Mouse (Mus musculus): ENCODE measurements around the gene Gm12253.

Gm12253 gene

GRCm38 (mm10) chr11:58432259-58432658 lies at the start of gene Gm12253:
Gene Gm12253 (plus strand): TSS chr11:58432559.
- no peak for DNase-seq (ENCODE audit: low read depth, low spot score)

DNA sequence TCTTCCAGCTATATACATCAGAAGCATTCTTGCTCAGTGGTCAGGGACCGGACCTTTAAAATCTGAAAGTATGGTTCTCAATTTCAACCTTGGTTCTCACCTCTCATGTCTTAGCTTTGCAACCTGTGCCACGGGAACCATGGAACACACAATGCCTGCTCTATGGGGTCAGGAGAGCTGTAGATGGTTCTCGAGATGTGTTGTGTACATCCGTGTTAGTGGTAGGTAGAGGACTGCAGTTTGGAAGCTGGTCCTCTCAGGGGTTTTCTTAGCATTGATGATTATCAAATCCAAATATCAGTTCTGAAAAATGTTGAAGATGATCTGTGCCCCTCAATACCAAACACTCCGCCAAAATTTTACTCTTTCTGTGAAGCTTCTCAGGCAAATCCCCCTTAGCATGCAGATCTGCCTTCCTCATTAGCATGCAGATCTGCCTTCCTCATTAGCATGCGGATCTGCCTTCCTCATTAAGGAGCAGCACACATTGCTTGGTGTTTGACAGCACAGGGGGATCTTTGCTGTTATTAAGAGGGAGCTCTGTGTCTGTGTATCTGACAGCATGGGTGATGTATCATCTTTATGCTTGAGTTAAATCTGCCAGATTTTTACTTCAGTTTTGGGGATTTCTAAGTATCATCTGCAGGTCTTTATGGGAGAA lies 32.2 kb upstream of the Gm12253 start:
- DNase-seq (ENCODE audit: low read depth, low spot score), result no peak

- DNase-seq (ENCODE audit: low read depth, low spot score), result no peak
Measured at GRCm38 (mm10) chr11:58400655-58401054, 31.7 kb upstream of the Gm12253 start.

- no peak for DNase-seq (ENCODE audit: low read depth, low spot score)
Measured at GRCm38 (mm10) chr11:58408066-58408465, 24.3 kb upstream of the Gm12253 start.

GRCm38 (mm10) chr11:58418336-58418735 lies 14.0 kb upstream of the Gm12253 start:
- DNase-seq (ENCODE audit: low read depth, low spot score), result no peak

GRCm38 (mm10) chr11:58420815-58421214 lies 11.5 kb upstream of the Gm12253 start, which contains the start of gene 1810065E05Rik:
Gene 1810065E05Rik (plus strand): TSS chr11:58421111.
- DNase-seq (ENCODE audit: low read depth, low spot score), result no peak

DNA sequence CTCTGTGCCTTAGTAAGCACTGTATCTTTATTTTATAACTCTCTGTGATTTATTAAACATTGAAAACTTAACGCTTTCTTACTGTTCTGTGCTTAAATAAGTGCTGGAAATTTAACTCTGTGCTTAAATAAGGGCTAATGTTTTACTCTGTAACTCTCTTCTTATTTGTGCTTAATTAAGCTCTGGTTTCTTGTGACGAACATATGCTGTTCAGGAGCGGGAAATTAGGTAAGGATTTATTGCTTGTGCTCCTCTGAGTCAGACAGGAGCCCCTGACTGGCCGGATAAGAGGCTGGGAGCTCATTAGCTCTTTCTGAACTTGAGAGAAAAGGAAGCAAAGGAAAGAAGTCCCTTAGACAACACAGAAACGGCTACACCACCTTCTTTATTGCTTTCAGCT lies 5.5 kb downstream of the Gm12253 start:
- DNase-seq (ENCODE audit: low read depth, low spot score), result no peak

- no peak for DNase-seq (ENCODE audit: low read depth, low spot score)
Measured at GRCm38 (mm10) chr11:58452759-58453158, 20.4 kb downstream of the Gm12253 start, which contains the start of gene Lypd9. Gene Lypd9 (minus strand): TSS chr11:58452923.

GRCm38 (mm10) chr11:58453592-58453991 lies 21.2 kb downstream of the Gm12253 start:
- DNase-seq (ENCODE audit: low read depth, low spot score), result no peak

DNA sequence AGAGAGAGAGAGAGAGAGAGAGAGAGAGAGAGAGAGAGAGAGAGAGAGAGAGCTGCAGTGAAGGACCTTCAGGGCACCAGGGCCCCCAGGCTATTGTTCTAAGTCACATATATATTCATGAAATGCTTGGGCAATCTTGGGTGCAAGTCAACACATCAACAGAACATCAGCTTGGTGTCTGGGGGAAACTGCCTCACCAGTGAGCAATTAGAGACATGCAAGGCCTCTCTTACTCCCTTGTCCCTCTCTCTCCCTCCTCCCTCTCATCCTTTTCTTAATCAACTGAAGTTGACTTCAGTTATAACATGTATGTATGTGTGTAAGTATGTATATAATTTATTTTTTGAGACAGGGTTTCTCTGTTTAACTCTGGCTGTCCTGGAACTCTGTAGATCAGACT lies 29.8 kb downstream of the Gm12253 start, which contains the start of gene Olfr30:
TSS of gene Olfr30 (minus strand) at position 101 of the 400 bp plus-strand sequence.
- no peak for DNase-seq (ENCODE audit: low read depth, low spot score)

Measured in 3T3-L1 (cell line).